Mouse (Mus musculus) limb, embryonic 13.5 days (tissue): ENCODE results near the gene Setd3. TPM values are rescaled to one million over a fixed set of nuclear protein-coding genes. Genes with fewer than 3 reads are reported as not detected.

ENCODE experiments used
- ATAC-seq: fragments of 200-750 bp; cut with Nextera tagmentation; 2 replicates; pipeline ENCODE4 v1.8.0; 2017; ENCODE audit warnings: low read depth, moderate number of reproducible peaks, moderate TSS enrichment; ENCODE audit not compliant: low FRiP score
- H3K27ac ChIP-seq: fragments of 300-500 bp; sonication (generic); 2 replicates; pipeline ENCODE4 v1.5.1; 2015; ENCODE audit warnings: inconsistent platforms, mild to moderate bottlenecking, moderate library complexity
- H3K27me3 ChIP-seq: fragments of 300-500 bp; sonication (generic); 2 replicates; pipeline ENCODE4 v1.6.1; 2015; ENCODE audit warnings: mild to moderate bottlenecking, inconsistent platforms
- H3K36me3 ChIP-seq: fragments of 300-500 bp; sonication (generic); 2 replicates; pipeline ENCODE4 v1.6.1; 2015; ENCODE audit warnings: inconsistent platforms, mild to moderate bottlenecking, moderate library complexity
- H3K4me1 ChIP-seq: fragments of 300-500 bp; sonication (generic); 2 replicates; pipeline ENCODE4 v1.6.1; 2015; ENCODE audit warnings: inconsistent platforms
- H3K4me2 ChIP-seq: fragments of 300-500 bp; sonication (generic); replicated peaks from 2 replicates; pipeline ENCODE4 v1.6.1; 2015; ENCODE audit warnings: inconsistent platforms, mild to moderate bottlenecking, moderate library complexity
- H3K4me3 ChIP-seq: fragments of 300-500 bp; sonication (generic); 2 replicates; pipeline ENCODE4 v1.5.1; 2015; ENCODE audit warnings: moderate library complexity, mild to moderate bottlenecking, inconsistent platforms
- H3K9ac ChIP-seq: fragments of 300-500 bp; sonication (generic); 2 replicates; pipeline ENCODE4 v1.6.1; 2015; ENCODE audit warnings: mild to moderate bottlenecking, inconsistent platforms
- H3K9me3 ChIP-seq: fragments of 300-500 bp; sonication (generic); 2 replicates; pipeline ENCODE4 v1.6.1; 2016; ENCODE audit warnings: inconsistent platforms
- WGBS: fragments of 180-500 bp; shearing (Covaris S2); methylation state at CpG from one replicate; pipeline ENCODE4 v1.1.7; 2015; 5-methylcytosine and 5-hydroxymethylcytosine counted together
- polyA plus RNA-seq: library from polyadenylated mRNA; unstranded; fragments of >200 nt; fragmentation: Nextera tagmentation; extraction: Ambion mirVana; gene quantifications from 2 replicates; pipeline ENCODE4 v1.2.1, GENCODE M21; 2015

The Setd3 gene
- polyA plus RNA-seq, 1 experiment from 2014 or later, result 93.2 TPM

- Histone ChIP-seq H3K9me3 (no peaks in the 10 kb centered on the region), H3K4me1 (peaks cover 11% of the 10 kb centered on the region), H3K36me3 (no peaks in the 10 kb centered on the region), H3K27ac (no peak overlapping the region; the same call in 1 of the 2 replicates), H3K9ac (0 out of 2 replicates have a peak overlapping the region, but pooled peaks have one; percentile 35), H3K4me2 (peak overlapping the region; percentile 38), H3K4me3 (no peak overlapping the region), H3K27me3 (no peaks in the 10 kb centered on the region)
- peak; percentile 51; the same call in 1 of the 2 replicates for ATAC-seq
- 38% methylated on average over 18 of the region's 18 CpGs for WGBS
These were observed 80.7 kb downstream of the Setd3 start for GRCm38 (mm10) chr12:108098201-108098980.

- Histone ChIP-seq H3K9ac (no peak overlapping the region), H3K4me3 (no peak overlapping the region), H3K36me3 (no peaks in the 10 kb centered on the region), H3K27ac (no peak overlapping the region), H3K4me1 (peaks cover 11% of the 10 kb centered on the region), H3K4me2 (no peak overlapping the region), H3K27me3 (no peaks in the 10 kb centered on the region), H3K9me3 (no peaks in the 10 kb centered on the region)
- WGBS, result 94% methylated on average over 8 of the region's 8 CpGs
- ATAC-seq, result no peak
These were observed 81.5 kb downstream of the Setd3 start for GRCm38 (mm10) chr12:108097643-108098042.

GRCm38 (mm10) chr12:108088253-108088652 lies 90.9 kb downstream of the Setd3 start:
- no peak for ATAC-seq
- Histone ChIP-seq H3K9me3 (no peaks in the 10 kb centered on the region), H3K36me3 (no peaks in the 10 kb centered on the region), H3K4me3 (no peak overlapping the region), H3K9ac (no peak overlapping the region), H3K4me1 (no peaks in the 10 kb centered on the region), H3K27me3 (no peaks in the 10 kb centered on the region), H3K4me2 (no peak overlapping the region), H3K27ac (no peak overlapping the region)
- WGBS, result 68% methylated on average over 9 of the region's 9 CpGs

GRCm38 (mm10) chr12:108087489-108087888 lies 91.6 kb downstream of the Setd3 start:
- Histone ChIP-seq H3K36me3 (no peaks in the 10 kb centered on the region), H3K4me1 (no peaks in the 10 kb centered on the region), H3K4me2 (no peak overlapping the region), H3K9me3 (no peaks in the 10 kb centered on the region), H3K27me3 (no peaks in the 10 kb centered on the region), H3K4me3 (no peak overlapping the region), H3K9ac (no peak overlapping the region), H3K27ac (no peak overlapping the region)
- ATAC-seq, result no peak
- WGBS, result 73% methylated on average over 2 of the region's 2 CpGs

GRCm38 (mm10) chr12:108078122-108078752 lies 100.9 kb downstream of the Setd3 start:
- WGBS, result 57% methylated on average over 10 of the region's 10 CpGs
- H3K9ac ChIP-seq, result no peak overlapping the region
- no peak overlapping the region for H3K27ac ChIP-seq
- H3K4me1 ChIP-seq, result no peaks in the 10 kb centered on the region
- H3K36me3 ChIP-seq, result no peaks in the 10 kb centered on the region
- H3K4me3 ChIP-seq, result no peak overlapping the region
- no peak overlapping the region for H3K4me2 ChIP-seq
- ATAC-seq, result no peak
- no peaks in the 10 kb centered on the region for H3K27me3 ChIP-seq
- no peaks in the 10 kb centered on the region for H3K9me3 ChIP-seq

- no peak for ATAC-seq
- Histone ChIP-seq H3K9ac (no peak overlapping the region), H3K9me3 (no peaks in the 10 kb centered on the region), H3K4me3 (no peak overlapping the region), H3K27me3 (no peaks in the 10 kb centered on the region), H3K27ac (no peak overlapping the region), H3K4me2 (no peak overlapping the region), H3K4me1 (peaks cover 17% of the 10 kb centered on the region), H3K36me3 (no peaks in the 10 kb centered on the region)
- 64% methylated on average over 5 of the region's 5 CpGs for WGBS
These were observed 106.2 kb downstream of the Setd3 start for GRCm38 (mm10) chr12:108072907-108073306.

- 47% methylated on average over 21 of the region's 21 CpGs for WGBS
- no peak; the same call in 1 of the 2 replicates for ATAC-seq
- Histone ChIP-seq H3K27ac (no peak overlapping the region), H3K4me2 (no peak overlapping the region), H3K9ac (no peak overlapping the region), H3K9me3 (no peaks in the 10 kb centered on the region), H3K4me3 (no peak overlapping the region), H3K4me1 (peaks cover 19% of the 10 kb centered on the region), H3K36me3 (no peaks in the 10 kb centered on the region), H3K27me3 (no peaks in the 10 kb centered on the region)
These were observed 108.1 kb downstream of the Setd3 start for GRCm38 (mm10) chr12:108070685-108071662.

GRCm38 (mm10) chr12:108069504-108069903 lies 109.6 kb downstream of the Setd3 start:
- WGBS, result 26% methylated on average over 6 of the region's 6 CpGs
- peaks cover 24% of the 10 kb centered on the region for H3K4me1 ChIP-seq
- H3K36me3 ChIP-seq, result no peaks in the 10 kb centered on the region
- no peak overlapping the region for H3K4me2 ChIP-seq
- no peak for ATAC-seq
- H3K9ac ChIP-seq, result no peak overlapping the region
- no peaks in the 10 kb centered on the region for H3K9me3 ChIP-seq
- no peaks in the 10 kb centered on the region for H3K27me3 ChIP-seq
- H3K27ac ChIP-seq, result no peak overlapping the region
- no peak overlapping the region for H3K4me3 ChIP-seq

GRCm38 (mm10) chr12:108067811-108068375 lies 111.2 kb downstream of the Setd3 start:
- no peak overlapping the region for H3K4me2 ChIP-seq
- H3K9ac ChIP-seq, result no peak overlapping the region
- no peaks in the 10 kb centered on the region for H3K9me3 ChIP-seq
- 68% methylated on average over 13 of the region's 13 CpGs for WGBS
- H3K4me1 ChIP-seq, result peaks cover 31% of the 10 kb centered on the region
- no peak overlapping the region for H3K4me3 ChIP-seq
- no peaks in the 10 kb centered on the region for H3K36me3 ChIP-seq
- no peaks in the 10 kb centered on the region for H3K27me3 ChIP-seq
- ATAC-seq, result no peak
- H3K27ac ChIP-seq, result no peak overlapping the region

GRCm38 (mm10) chr12:108067231-108067630 lies 111.9 kb downstream of the Setd3 start:
- no peaks in the 10 kb centered on the region for H3K36me3 ChIP-seq
- no peak for ATAC-seq
- H3K4me3 ChIP-seq, result no peak overlapping the region
- H3K4me1 ChIP-seq, result peaks cover 31% of the 10 kb centered on the region
- no peak overlapping the region for H3K9ac ChIP-seq
- H3K27me3 ChIP-seq, result no peaks in the 10 kb centered on the region
- WGBS, result 86% methylated on average over 3 of the region's 3 CpGs
- H3K9me3 ChIP-seq, result no peaks in the 10 kb centered on the region
- H3K4me2 ChIP-seq, result no peak overlapping the region
- no peak overlapping the region for H3K27ac ChIP-seq

- peak; percentile 51; the same call in 1 of the 2 replicates for ATAC-seq
- H3K9me3 ChIP-seq, result no peaks in the 10 kb centered on the region
- peaks cover 17% of the 10 kb centered on the region for H3K4me1 ChIP-seq
- no peaks in the 10 kb centered on the region for H3K36me3 ChIP-seq
- no peak overlapping the region for H3K27ac ChIP-seq
- H3K4me2 ChIP-seq, result no peak overlapping the region
- no peak overlapping the region for H3K9ac ChIP-seq
- 34% methylated on average over 9 of the region's 9 CpGs for WGBS
- H3K4me3 ChIP-seq, result no peak overlapping the region
- no peaks in the 10 kb centered on the region for H3K27me3 ChIP-seq
These were observed 114.6 kb downstream of the Setd3 start for GRCm38 (mm10) chr12:108064396-108064998.
